Mouse (Mus musculus) mouse trophoblast stem cell (cell line): ENCODE results near the gene Zranb3.

Experiments
- in situ Hi-C, 2 experiments: fragments of 300-500 bp; cut with MseI, MboI; formaldehyde crosslinking; loops; 2 replicates in 1 of 2; 3 replicates in 1 of 2; pipeline ENCODE4 v1.15.1; 2025

The Zranb3 gene

DNA sequence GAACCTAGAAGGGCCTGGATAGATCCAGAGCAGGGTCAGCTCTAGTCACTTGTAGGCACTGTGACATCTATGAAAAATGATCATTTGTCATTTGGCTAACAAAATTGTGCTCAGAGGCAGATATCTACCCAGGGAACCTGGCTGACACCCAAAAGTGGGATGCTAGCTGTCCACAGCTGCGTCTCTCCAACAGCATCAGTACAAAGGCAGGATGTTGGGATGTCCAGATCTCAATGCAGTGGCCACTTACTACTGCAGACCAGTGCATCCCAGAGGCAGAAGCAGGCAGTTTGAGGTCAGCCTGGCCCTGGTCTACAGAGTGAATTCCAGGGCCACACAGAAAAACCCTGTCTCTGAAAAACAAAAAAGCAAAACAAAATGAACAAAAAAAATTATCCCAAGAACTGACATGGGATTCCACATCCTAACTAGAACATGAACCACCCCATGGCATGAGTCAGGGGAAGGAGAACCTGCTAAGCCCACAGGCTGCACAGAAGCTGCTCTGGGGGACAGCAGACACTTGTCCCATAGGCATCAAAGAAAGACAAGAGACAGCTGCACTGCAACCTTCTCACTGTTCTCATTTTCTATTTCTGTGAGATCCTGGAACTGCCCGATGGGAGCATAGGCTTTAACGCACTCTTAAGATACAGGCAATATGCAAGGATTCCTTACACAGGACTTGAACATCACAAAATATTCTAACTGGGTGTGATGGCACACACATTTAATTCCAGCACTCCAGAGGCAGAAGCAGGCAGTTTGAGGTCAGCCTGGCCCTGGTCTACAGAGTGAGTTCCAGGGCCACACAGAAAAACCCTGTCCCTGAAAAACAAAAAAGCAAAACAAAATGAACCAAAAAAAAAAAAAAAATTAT is 156.9 kb downstream of the Zranb3 start:
- in situ Hi-C loops: no loop called here

DNA sequence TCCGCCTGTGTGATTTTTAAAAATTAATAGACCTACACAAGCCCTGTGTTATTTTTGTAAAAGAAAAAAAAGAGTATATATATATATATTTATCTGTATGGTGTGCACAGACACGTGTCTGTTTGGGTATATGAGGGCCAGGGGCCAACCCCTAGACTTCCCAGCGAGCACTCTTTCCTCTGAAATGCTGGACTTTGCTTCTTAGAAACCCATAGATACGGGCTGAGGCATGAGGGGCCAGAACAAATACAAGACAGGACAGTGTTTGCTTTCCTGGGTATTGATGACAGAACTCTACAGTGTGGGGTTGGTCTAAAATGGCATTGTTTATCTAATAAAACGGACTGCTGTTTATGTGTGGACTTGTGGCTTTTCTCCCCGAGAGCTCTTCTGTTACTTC is 159.3 kb downstream of the Zranb3 start:
- in situ Hi-C loops: no loop called here

DNA sequence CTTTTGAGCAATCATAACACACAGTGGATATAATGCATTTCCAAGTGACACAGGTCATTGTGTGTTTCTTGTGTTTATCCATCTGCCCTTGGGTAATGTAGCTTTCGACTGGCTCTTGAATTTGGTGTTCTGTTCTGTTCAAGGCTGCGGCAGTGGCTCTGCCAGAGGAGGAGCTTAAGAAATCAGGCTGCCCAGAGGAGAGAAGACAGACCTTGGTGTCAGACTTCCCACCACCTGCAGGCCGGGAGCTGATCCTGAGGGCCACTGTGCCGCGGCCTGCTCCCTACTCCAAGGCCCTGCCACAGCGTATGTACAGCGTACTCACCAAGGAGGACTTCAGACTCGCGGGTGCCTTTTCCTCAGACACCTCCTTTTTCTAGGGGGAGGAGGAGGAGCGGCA is 160.6 kb downstream of the Zranb3 start:
- in situ Hi-C loops: no loop called here

DNA sequence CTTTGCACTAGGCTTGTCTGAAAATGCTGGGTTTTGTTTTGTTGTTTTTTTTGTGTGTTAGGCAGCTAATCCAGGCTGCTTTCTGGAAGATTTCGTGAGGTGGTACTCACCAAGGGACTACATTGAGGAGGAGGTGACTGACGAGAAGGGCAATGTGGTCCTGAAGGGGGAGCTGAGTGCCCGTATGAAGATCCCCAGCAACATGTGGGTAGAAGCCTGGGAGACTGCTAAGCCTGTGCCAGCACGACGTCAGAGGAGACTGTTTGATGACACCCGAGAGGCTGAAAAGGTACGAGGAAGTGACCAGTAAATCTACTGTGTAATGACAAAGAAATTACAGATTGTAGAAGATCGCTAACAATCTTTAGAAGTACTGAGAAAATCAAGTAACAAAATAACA is 165.6 kb downstream of the Zranb3 start:
- in situ Hi-C loops: no loop called here

DNA sequence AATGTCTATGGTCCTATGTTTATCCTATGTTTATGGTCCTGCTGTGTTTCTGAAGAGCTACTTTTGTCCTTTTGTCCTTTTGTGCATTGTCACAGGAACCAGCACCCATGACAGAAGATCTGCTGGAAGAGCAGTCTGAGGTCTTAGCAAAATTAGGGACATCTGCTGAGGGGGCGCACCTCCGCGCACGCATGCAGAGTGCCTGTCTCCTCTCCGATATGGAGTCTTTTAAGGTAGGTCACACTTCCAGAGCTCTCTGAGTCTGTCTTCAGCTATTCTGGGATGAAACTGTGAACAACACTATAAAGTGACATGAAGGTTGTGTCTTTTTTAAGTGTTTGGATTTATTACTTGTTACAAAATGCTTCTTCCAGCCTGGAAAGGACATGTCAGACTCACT is 168.5 kb downstream of the Zranb3 start:
- in situ Hi-C loops: no loop called here

DNA sequence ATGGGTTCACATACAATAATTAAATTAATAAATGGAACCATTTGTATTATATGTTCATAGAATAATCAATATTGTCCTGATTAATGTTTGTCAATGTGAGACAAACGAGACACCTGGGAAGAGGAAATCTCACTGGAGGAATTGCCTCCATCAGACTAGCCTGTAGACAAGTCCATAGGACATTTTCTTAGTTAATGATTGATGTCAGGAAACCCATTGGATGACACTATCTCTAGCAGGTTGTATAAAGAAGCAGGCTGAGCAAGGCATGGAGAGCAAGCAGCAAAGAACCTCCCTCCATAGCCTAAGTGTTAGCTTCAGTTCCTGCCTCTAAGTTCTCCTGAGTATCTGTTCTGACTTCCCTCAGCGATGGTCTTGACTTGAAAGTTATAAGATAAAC is 169.4 kb downstream of the Zranb3 start:
- in situ Hi-C loops: no loop called here

DNA sequence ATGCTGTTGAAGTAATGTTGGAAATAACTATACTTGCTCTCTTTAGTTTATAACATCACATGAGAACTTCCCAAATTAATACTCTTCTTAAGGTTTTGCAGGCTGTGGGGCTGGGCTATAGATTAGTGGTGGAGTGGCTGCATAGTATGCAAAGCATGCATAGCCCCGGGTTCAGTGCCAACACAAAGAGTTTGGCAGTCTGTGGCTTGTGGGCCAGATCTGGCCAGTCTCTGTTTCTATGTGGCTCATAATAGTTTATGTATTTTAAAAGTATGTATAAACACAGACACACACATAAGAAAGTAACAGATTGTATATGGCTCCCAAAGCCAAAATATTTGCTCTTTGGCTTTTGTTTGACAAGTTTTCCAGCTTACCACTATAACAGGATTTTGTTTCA is 187.0 kb downstream of the Zranb3 start:
- in situ Hi-C loops: no loop called here

DNA sequence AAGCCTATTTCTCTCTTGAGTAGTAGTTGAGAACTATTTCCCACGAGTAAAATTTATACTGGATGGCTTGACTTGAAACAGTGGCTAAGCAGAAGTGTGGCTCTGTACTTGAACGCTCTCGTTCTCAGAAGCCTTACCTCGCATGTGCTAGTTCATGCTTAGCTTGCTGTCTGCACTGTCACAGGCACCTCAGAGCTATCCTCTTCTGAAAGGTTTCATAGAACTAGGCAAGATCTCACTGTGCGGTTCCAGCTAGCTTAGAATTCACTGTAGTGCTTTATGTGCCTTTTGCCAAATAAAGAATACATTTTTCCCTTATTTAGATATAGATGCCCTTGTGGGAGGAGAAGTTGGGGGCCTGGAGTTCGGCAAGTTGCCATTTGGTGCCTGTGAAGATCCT is 187.5 kb downstream of the Zranb3 start:
- in situ Hi-C loops: no loop called here

DNA sequence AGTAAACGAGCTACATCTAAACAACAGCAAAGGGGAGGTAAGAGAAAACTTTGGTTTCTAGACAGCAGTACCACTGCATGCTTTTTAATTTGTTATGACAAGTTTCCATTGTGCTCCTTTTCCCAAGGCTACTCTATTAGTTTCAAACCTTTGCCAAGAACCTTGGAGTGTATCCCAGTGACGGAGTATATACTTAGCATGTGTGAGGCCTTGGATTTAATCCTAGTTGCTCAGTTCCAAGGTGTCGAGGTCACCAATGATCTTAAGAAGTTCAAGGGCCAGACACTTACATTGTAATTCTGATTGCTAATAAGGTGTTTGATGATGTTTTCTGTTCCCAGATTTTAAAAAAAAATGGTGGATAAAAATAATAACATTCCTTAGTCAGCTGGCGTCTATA is 189.7 kb downstream of the Zranb3 start:
- in situ Hi-C loops: no loop called here

DNA sequence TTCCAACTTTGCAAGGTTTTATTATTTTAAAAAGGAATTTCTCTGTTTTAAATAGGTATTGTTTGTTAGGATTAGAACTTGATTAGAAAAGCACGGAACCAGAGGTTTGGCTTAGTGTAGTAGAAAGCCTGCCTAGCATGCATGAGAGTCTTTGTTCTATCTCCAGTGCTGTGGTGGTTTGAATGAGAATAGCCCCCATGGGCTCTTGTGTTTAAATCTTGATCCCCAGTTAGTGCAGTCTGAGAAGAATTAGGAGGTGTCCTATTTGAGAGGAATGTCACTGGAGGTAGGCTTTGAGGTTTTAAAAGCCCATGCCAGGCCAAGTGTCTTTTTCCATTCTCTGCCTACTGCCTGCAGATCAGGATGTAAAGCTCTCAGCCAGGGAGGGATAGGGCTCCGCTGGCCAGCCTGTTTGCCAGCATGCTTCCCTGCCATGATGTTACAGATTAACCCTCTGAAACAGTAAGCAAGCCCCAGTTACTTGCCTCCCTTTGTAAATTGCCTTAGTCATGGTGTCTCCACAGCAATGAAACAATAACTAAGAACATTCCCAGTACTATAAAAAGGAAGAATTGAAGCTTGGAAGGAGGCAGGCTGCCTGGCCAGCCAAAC is 198.0 kb downstream of the Zranb3 start:
- in situ Hi-C loops: no loop called here
